Comparison of ENCODE assay signal across 8 mouse cellular contexts in the genomic region with DNA sequence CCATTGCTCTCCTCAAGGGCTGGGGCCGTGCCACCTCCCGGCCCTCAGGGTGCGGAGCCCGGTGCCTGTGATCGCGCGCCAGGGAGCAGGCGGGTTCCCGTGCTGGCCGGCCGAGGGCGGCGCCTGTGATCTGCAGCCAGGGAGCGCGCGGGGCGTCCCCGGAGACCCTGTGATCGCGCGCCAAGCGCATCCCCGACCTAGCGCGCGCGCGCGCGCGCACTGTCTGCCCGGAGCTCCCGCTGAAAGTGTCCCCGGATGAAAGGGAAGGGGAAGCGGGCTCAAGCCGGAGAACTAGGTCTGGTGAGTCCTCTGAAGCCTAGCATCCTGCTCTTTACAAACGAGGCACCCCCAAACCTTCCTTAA.
DNase-seq lines count a peak whose midpoint lies in the region; ATAC-seq lines count a peak whose summit lies in the region.

No protein-coding gene starts in this region.

- H3K36me3 ChIP-seq in lung, embryonic 15.5 days, result no peaks in the 10 kb centered on the region
- no peaks in the 10 kb centered on the region for H3K36me3 ChIP-seq in embryonic facial prominence, embryonic 14.5 days (ENCODE audit: control insufficient read depth, insufficient read depth, low read length)
- no peaks in the 10 kb centered on the region for H3K36me3 ChIP-seq in hindbrain, embryonic 12.5 days
- no peaks in the 10 kb centered on the region for H3K36me3 ChIP-seq in limb, embryonic 15.5 days
- no peaks in the 10 kb centered on the region for H3K36me3 ChIP-seq in neural tube, embryonic 13.5 days

- peak; percentile 60; the same call in 1 of the 2 replicates for ATAC-seq in lung, embryonic 15.5 days (ENCODE audit: borderline replicate concordance, extremely low read depth, low FRiP score, low TSS enrichment)
- peak; percentile 73 for ATAC-seq in embryonic facial prominence, embryonic 14.5 days (ENCODE audit: low read depth)
- peak; percentile 78 for ATAC-seq in hindbrain, embryonic 12.5 days (ENCODE audit: low FRiP score)
- no peak for ATAC-seq in limb, embryonic 15.5 days (ENCODE audit: insufficient number of reproducible peaks, low FRiP score, low TSS enrichment, low read depth)
- peak; percentile 79 for ATAC-seq in neural tube, embryonic 13.5 days (ENCODE audit: low read depth)

- H3K27me3 ChIP-seq in lung, embryonic 15.5 days, result peaks cover 28% of the 10 kb centered on the region
- H3K27me3 ChIP-seq in embryonic facial prominence, embryonic 14.5 days (replicated peaks; ENCODE audit: control insufficient read depth, insufficient read depth, low read length), result peaks cover 23% of the 10 kb centered on the region
- H3K27me3 ChIP-seq in hindbrain, embryonic 12.5 days, result peaks cover 27% of the 10 kb centered on the region
- peaks cover 33% of the 10 kb centered on the region for H3K27me3 ChIP-seq in limb, embryonic 15.5 days
- H3K27me3 ChIP-seq in neural tube, embryonic 13.5 days, result peaks cover 39% of the 10 kb centered on the region

- H3K4me3 ChIP-seq in lung, embryonic 15.5 days, result peak overlapping the region; percentile 44
- H3K4me3 ChIP-seq in embryonic facial prominence, embryonic 14.5 days (ENCODE audit: low read depth, low read length), result peak overlapping the region; percentile 53
- peak overlapping the region; percentile 51 for H3K4me3 ChIP-seq in hindbrain, embryonic 12.5 days
- H3K4me3 ChIP-seq in limb, embryonic 15.5 days, result peak overlapping the region; percentile 51
- peak overlapping the region; percentile 53 for H3K4me3 ChIP-seq in neural tube, embryonic 13.5 days

- WGBS in lung, embryonic 15.5 days, result under 1% methylated on average over 37 of the region's 37 CpGs
- WGBS in embryonic facial prominence, embryonic 14.5 days, result under 1% methylated on average over 18 of the region's 37 CpGs
- under 1% methylated on average over 37 of the region's 37 CpGs for WGBS in hindbrain, embryonic 12.5 days
- WGBS in limb, embryonic 15.5 days, result 0% methylated on average over 37 of the region's 37 CpGs
- under 1% methylated on average over 37 of the region's 37 CpGs for WGBS in neural tube, embryonic 13.5 days

- peaks cover 24% of the 10 kb centered on the region; the same call in 1 of the 2 replicates for H3K4me1 ChIP-seq in lung, embryonic 15.5 days
- H3K4me1 ChIP-seq in embryonic facial prominence, embryonic 14.5 days (ENCODE audit: control insufficient read depth, insufficient read depth, low read length), result peaks cover 4% of the 10 kb centered on the region; the same call in 1 of the 2 replicates
- H3K4me1 ChIP-seq in hindbrain, embryonic 12.5 days, result peaks cover 19% of the 10 kb centered on the region
- H3K4me1 ChIP-seq in limb, embryonic 15.5 days, result peaks cover 13% of the 10 kb centered on the region
- H3K4me1 ChIP-seq in neural tube, embryonic 13.5 days (replicated peaks), result peaks cover 21% of the 10 kb centered on the region

- H3K9me3 ChIP-seq in lung, embryonic 15.5 days, result no peaks in the 10 kb centered on the region
- H3K9me3 ChIP-seq in embryonic facial prominence, embryonic 14.5 days (ENCODE audit: control insufficient read depth, low read length), result 0 out of 2 replicates have a peak, but pooled peaks cover 8% of the 10 kb centered on the region
- 0 out of 2 replicates have a peak, but pooled peaks cover 3% of the 10 kb centered on the region for H3K9me3 ChIP-seq in hindbrain, embryonic 12.5 days (replicated peaks)
- H3K9me3 ChIP-seq in limb, embryonic 15.5 days, result peaks cover 2% of the 10 kb centered on the region; the same call in 1 of the 2 replicates
- 0 out of 2 replicates have a peak, but pooled peaks cover 4% of the 10 kb centered on the region for H3K9me3 ChIP-seq in neural tube, embryonic 13.5 days

- peak overlapping the region; percentile 87 for H3K4me2 ChIP-seq in lung, embryonic 15.5 days
- H3K4me2 ChIP-seq in embryonic facial prominence, embryonic 14.5 days (ENCODE audit: low read depth, low read length), result peak overlapping the region; percentile 97
- H3K4me2 ChIP-seq in hindbrain, embryonic 12.5 days (replicated peaks), result peak overlapping the region; percentile 95
- H3K4me2 ChIP-seq in limb, embryonic 15.5 days, result peak overlapping the region; percentile 97
- H3K4me2 ChIP-seq in neural tube, embryonic 13.5 days, result peak overlapping the region; percentile 97

- peak overlapping the region; percentile 23 for H3K9ac ChIP-seq in lung, embryonic 15.5 days
- H3K9ac ChIP-seq in embryonic facial prominence, embryonic 14.5 days (ENCODE audit: low read depth, low read length), result peak overlapping the region; percentile 58
- H3K9ac ChIP-seq in hindbrain, embryonic 12.5 days, result peak overlapping the region; percentile 56
- peak overlapping the region; percentile 26; the same call in 1 of the 2 replicates for H3K9ac ChIP-seq in limb, embryonic 15.5 days
- H3K9ac ChIP-seq in neural tube, embryonic 13.5 days, result peak overlapping the region; percentile 68

- peak overlapping the region; percentile 63 for H3K27ac ChIP-seq in lung, embryonic 15.5 days
- H3K27ac ChIP-seq in embryonic facial prominence, embryonic 14.5 days (replicated peaks; ENCODE audit: low read depth, low read length), result no peak overlapping the region
- no peak overlapping the region for H3K27ac ChIP-seq in hindbrain, embryonic 12.5 days
- no peak overlapping the region for H3K27ac ChIP-seq in limb, embryonic 15.5 days
- no peak overlapping the region for H3K27ac ChIP-seq in neural tube, embryonic 13.5 days (replicated peaks)

- no peak for DNase-seq in lung, postnatal 25 days (ENCODE audit: low spot score)
- DNase-seq in embryonic facial prominence, embryonic 14.5 days (ENCODE audit: low spot score), result peak; percentile 58
- DNase-seq in spleen, postnatal 10 days (ENCODE audit: low spot score in 2 of 2), result no peak
- no peak for DNase-seq in spleen, adult 18-20 months
